Mouse (Mus musculus) forebrain, embryonic 16.5 days (tissue): ENCODE data around the gene Zcchc8. TPM values are rescaled to one million over a fixed set of nuclear protein-coding genes. Genes with fewer than 3 reads are reported as not detected.

Experiments used
- ATAC-seq: fragments of 200-750 bp; cut with Nextera tagmentation; 2 replicates; pipeline ENCODE4 v1.8.0; 2017; ENCODE audit warnings: mild to moderate bottlenecking, moderate library complexity
- H3K27ac ChIP-seq: fragments of 300-500 bp; sonication (generic); 2 replicates; pipeline ENCODE4 v1.5.1; 2014; ENCODE audit warnings: low read length, control low read depth
- H3K27me3 ChIP-seq: fragments of 300-500 bp; sonication (generic); replicated peaks from 2 replicates; pipeline ENCODE4 v1.6.1; 2014; ENCODE audit warnings: low read length; ENCODE audit not compliant: control insufficient read depth, insufficient read depth
- H3K36me3 ChIP-seq: fragments of 300-500 bp; sonication (generic); 2 replicates; pipeline ENCODE4 v1.6.1; 2014; ENCODE audit not compliant: control insufficient read depth, insufficient read depth
- H3K4me1 ChIP-seq: fragments of 300-500 bp; sonication (generic); replicated peaks from 2 replicates; pipeline ENCODE4 v1.6.1; 2014; ENCODE audit warnings: low read length; ENCODE audit not compliant: control insufficient read depth, insufficient read depth
- H3K4me2 ChIP-seq: fragments of 300-500 bp; sonication (generic); 2 replicates; pipeline ENCODE4 v1.6.1; 2014; ENCODE audit warnings: mild to moderate bottlenecking, low read length, control low read depth
- H3K4me3 ChIP-seq: fragments of 300-500 bp; sonication (generic); replicated peaks from 2 replicates; pipeline ENCODE4 v1.5.1; 2014; ENCODE audit warnings: mild to moderate bottlenecking, low read length, control low read depth
- H3K9ac ChIP-seq: fragments of 300-500 bp; sonication (generic); replicated peaks from 2 replicates; pipeline ENCODE4 v1.6.1; 2014; ENCODE audit warnings: low read depth, low read length, control low read depth
- H3K9me3 ChIP-seq: fragments of 300-500 bp; sonication (generic); 2 replicates; pipeline ENCODE4 v1.6.1; 2016; ENCODE audit warnings: low read length; ENCODE audit not compliant: control insufficient read depth
- WGBS: fragments of 180-500 bp; shearing (Covaris S2); extraction: QIAGEN DNeasy Blood & Tissue Kit; methylation state at CpG from one replicate; pipeline ENCODE4 v1.1.7; 2014; 5-methylcytosine and 5-hydroxymethylcytosine counted together
- polyA plus RNA-seq: library from polyadenylated mRNA; unstranded; fragments of >200 nt; fragmentation: Nextera tagmentation; extraction: Ambion mirVana; gene quantifications from 2 replicates; pipeline ENCODE4 v1.2.1, GENCODE M21; 2015

Zcchc8 gene
- polyA plus RNA-seq, 1 experiment from 2014 or later: 92.7 TPM

DNA sequence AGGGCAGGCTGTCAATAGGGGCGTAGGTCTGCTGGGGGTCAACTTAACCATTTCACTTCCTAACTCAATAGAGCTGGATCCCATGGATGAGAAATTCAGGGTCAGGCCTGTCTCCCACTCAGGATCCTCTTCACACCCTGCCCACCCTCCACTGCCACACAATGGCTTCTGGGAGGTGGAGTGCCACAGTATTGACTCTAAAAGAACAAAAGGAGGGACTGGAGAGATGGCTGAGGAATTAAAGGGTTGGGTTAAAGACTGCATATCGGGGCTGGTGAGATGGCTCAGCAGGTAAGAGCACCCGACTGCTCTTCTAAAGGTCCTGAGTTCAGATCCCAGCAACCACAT, 49.5 kb downstream of the Zcchc8 start:
- Histone ChIP-seq H3K4me2 (no peak overlapping the region), H3K9ac (no peak overlapping the region)
- WGBS: 73% methylated on average over 3 of the region's 3 CpGs

GRCm38 (mm10) chr5:123670800-123671472, 50.0 kb downstream of the Zcchc8 start:
- H3K4me1 ChIP-seq: peaks cover 6% of the 10 kb centered on the region
- no peak overlapping the region for H3K4me2 ChIP-seq
- H3K36me3 ChIP-seq: no peaks in the 10 kb centered on the region
- no peaks in the 10 kb centered on the region for H3K27me3 ChIP-seq
- 51% methylated on average over 14 of the region's 14 CpGs for WGBS
- H3K9ac ChIP-seq: no peak overlapping the region
- ATAC-seq: no peak
- H3K27ac ChIP-seq: peak overlapping the region; percentile 7; the same call in 1 of the 2 replicates
- no peak overlapping the region for H3K4me3 ChIP-seq
- H3K9me3 ChIP-seq: no peaks in the 10 kb centered on the region

More for the DNA sequence above, 49.5 kb downstream of the Zcchc8 start:
- H3K27me3 ChIP-seq: no peaks in the 10 kb centered on the region
- H3K4me3 ChIP-seq: no peak overlapping the region
- H3K36me3 ChIP-seq: no peaks in the 10 kb centered on the region
- no peak overlapping the region for H3K27ac ChIP-seq
- no peak for ATAC-seq
- no peaks in the 10 kb centered on the region for H3K9me3 ChIP-seq
- peaks cover 6% of the 10 kb centered on the region for H3K4me1 ChIP-seq

- WGBS: 83% methylated on average over 9 of the region's 9 CpGs
- peak overlapping the region; percentile 7; the same call in 1 of the 2 replicates for H3K27ac ChIP-seq
Measured at GRCm38 (mm10) chr5:123669991-123670799, 50.7 kb downstream of the Zcchc8 start.

GRCm38 (mm10) chr5:123667915-123668314, 53.0 kb downstream of the Zcchc8 start:
- no peaks in the 10 kb centered on the region for H3K9me3 ChIP-seq
- 91% methylated on average over 12 of the region's 12 CpGs for WGBS
- H3K27me3 ChIP-seq: no peaks in the 10 kb centered on the region
- no peak overlapping the region for H3K4me2 ChIP-seq
- no peaks in the 10 kb centered on the region; the same call in 1 of the 2 replicates for H3K4me1 ChIP-seq
- H3K36me3 ChIP-seq: no peaks in the 10 kb centered on the region
- H3K4me3 ChIP-seq: no peak overlapping the region
- H3K27ac ChIP-seq: no peak overlapping the region
- ATAC-seq: no peak
- no peak overlapping the region for H3K9ac ChIP-seq

More at GRCm38 (mm10) chr5:123669991-123670799, 50.7 kb downstream of the Zcchc8 start:
- Histone ChIP-seq H3K4me2 (no peak overlapping the region), H3K4me3 (no peak overlapping the region), H3K9ac (no peak overlapping the region), H3K36me3 (no peaks in the 10 kb centered on the region), H3K4me1 (peaks cover 6% of the 10 kb centered on the region), H3K27me3 (no peaks in the 10 kb centered on the region), H3K9me3 (no peaks in the 10 kb centered on the region)
- no peak for ATAC-seq

- H3K9ac ChIP-seq: no peak overlapping the region
- H3K4me2 ChIP-seq: no peak overlapping the region
- no peak for ATAC-seq
- H3K27ac ChIP-seq: no peak overlapping the region
- H3K4me3 ChIP-seq: no peak overlapping the region
- no peaks in the 10 kb centered on the region for H3K27me3 ChIP-seq
- H3K36me3 ChIP-seq: no peaks in the 10 kb centered on the region
- no peaks in the 10 kb centered on the region; the same call in 1 of the 2 replicates for H3K4me1 ChIP-seq
- no peaks in the 10 kb centered on the region for H3K9me3 ChIP-seq
- WGBS: 89% methylated on average over 7 of the region's 7 CpGs
Measured at GRCm38 (mm10) chr5:123665956-123666355, 54.9 kb downstream of the Zcchc8 start.

- H3K36me3 ChIP-seq: no peaks in the 10 kb centered on the region
- H3K27me3 ChIP-seq: no peaks in the 10 kb centered on the region
- 84% methylated on average over 7 of the region's 7 CpGs for WGBS
- H3K4me3 ChIP-seq: no peak overlapping the region
- no peak for ATAC-seq
- no peak overlapping the region for H3K4me2 ChIP-seq
- H3K27ac ChIP-seq: no peak overlapping the region
- H3K9me3 ChIP-seq: no peaks in the 10 kb centered on the region
- no peak overlapping the region for H3K9ac ChIP-seq
- H3K4me1 ChIP-seq: no peaks in the 10 kb centered on the region
Measured at GRCm38 (mm10) chr5:123664329-123664728, 56.6 kb downstream of the Zcchc8 start.

DNA sequence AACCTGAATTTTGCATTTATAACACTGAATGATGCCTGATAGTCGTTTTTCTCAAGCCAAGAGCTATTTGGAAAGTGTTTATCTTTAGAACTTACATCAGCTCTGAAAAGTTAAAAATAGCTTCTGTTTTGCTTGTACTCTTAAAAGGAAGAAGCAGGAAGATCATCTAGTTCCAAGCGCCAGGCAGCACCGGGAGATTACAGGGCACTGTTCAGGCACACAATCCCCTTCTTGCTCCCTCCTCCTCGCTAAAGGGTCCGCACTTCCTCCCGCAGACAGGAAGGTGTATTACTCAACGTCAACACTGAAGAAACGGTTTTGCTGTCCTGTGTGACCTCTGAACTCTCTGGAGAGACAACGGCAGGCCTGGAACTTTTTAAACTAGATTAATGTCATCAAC, 58.8 kb downstream of the Zcchc8 start:
- no peak overlapping the region for H3K27ac ChIP-seq
- no peak overlapping the region for H3K9ac ChIP-seq
- no peak for ATAC-seq
- H3K4me3 ChIP-seq: no peak overlapping the region
- 79% methylated on average over 9 of the region's 9 CpGs for WGBS
- no peak overlapping the region for H3K4me2 ChIP-seq
- H3K9me3 ChIP-seq: no peaks in the 10 kb centered on the region
- no peaks in the 10 kb centered on the region for H3K4me1 ChIP-seq
- H3K27me3 ChIP-seq: no peaks in the 10 kb centered on the region
- H3K36me3 ChIP-seq: no peaks in the 10 kb centered on the region

DNA sequence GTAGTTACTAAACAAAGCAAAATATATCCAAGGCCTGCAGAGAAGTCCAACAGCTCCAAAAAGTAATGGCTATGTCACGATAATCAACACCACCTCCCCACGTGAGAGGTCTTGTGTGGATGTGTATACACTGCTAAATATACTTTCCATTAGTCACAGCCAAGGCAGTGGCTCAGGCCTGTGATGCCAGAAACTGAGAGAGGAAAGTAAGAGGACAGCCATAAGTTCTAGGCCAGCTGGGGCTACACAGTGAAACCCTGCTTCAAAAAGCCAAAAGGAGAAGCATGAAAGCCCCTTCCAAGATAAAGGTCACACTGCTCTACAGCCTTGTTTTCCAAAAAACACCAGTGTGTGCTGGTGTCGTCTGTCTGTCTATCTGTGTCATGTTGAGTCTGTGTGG, 59.3 kb downstream of the Zcchc8 start:
- no peak overlapping the region for H3K9ac ChIP-seq
- no peaks in the 10 kb centered on the region for H3K36me3 ChIP-seq
- no peak overlapping the region for H3K27ac ChIP-seq

DNA sequence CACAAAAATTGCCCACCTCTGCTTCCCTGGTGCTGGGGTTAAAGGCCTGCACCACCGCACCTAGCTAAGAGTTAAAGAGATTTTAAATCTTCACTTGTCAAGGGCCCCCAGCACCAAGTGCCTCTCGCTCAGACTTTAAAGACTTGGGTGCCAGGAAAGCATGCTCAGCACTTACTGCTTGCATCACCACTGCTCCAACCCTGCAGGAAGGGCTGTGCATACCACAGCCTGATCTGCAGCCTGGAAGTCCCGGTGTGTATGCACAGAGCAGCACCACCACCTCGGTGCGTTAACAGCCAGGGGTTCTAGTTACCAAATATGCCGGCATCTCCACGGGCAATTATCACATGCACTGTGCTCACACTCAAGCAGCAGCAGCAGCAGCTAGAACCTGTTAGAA, 63.2 kb downstream of the Zcchc8 start:
- no peaks in the 10 kb centered on the region for H3K9me3 ChIP-seq
- no peak overlapping the region for H3K4me2 ChIP-seq
- 89% methylated on average over 7 of the region's 7 CpGs for WGBS
- H3K36me3 ChIP-seq: peaks cover 4% of the 10 kb centered on the region; the same call in 1 of the 2 replicates
- H3K4me1 ChIP-seq: no peaks in the 10 kb centered on the region
- no peaks in the 10 kb centered on the region for H3K27me3 ChIP-seq
- ATAC-seq: no peak
- no peak overlapping the region for H3K27ac ChIP-seq
- no peak overlapping the region for H3K4me3 ChIP-seq
- H3K9ac ChIP-seq: no peak overlapping the region

More for the DNA sequence above, 59.3 kb downstream of the Zcchc8 start:
- H3K4me2 ChIP-seq: no peak overlapping the region
- no peak overlapping the region for H3K4me3 ChIP-seq
- no peaks in the 10 kb centered on the region for H3K27me3 ChIP-seq
- H3K9me3 ChIP-seq: no peaks in the 10 kb centered on the region
- no peaks in the 10 kb centered on the region for H3K4me1 ChIP-seq
- ATAC-seq: no peak
- 83% methylated on average over 3 of the region's 3 CpGs for WGBS
